Mouse (Mus musculus): Measurements from ENCODE around the gene Kcnip4. TPM values are rescaled to one million over a fixed set of nuclear protein-coding genes. Genes with fewer than 3 reads are reported as not detected.

Kcnip4 gene
- polyA plus RNA-seq, 1 experiment, result 0.06 TPM

DNA sequence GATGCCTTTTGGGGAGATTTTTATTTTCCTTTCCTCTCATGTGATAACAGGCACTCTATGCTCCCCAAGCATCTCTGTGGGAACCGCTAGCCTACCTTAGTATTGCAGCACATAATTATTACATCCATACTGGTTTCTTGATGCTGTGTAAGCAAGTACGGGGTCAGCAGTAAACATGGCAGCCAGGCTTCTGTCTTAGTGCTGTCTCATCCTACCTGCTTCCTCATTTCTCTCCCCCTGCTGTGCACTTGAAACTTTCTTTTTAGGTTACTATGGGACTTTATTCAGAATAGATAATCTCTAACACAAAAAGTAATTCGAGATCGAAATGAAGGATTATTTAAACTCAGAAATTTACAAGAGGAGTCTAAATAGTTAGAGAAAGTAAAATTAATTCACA, 973.0 kb downstream of the Kcnip4 start:
- H3K4me3 ChIP-seq, result no peak overlapping the region
- no peaks in the 10 kb centered on the region for H3K36me3 ChIP-seq (ENCODE audit: control insufficient read depth, insufficient read depth)

GRCm38 (mm10) chr5:48545825-48546224, 978.9 kb downstream of the Kcnip4 start:
- Histone ChIP-seq H3K4me3 (no peak overlapping the region), H3K36me3 (ENCODE audit: control insufficient read depth, insufficient read depth) (no peaks in the 10 kb centered on the region), H3K27me3 (ENCODE audit: control insufficient read depth, insufficient read depth, insufficient read length) (no peaks in the 10 kb centered on the region), H3K79me2 (ENCODE audit: control insufficient read depth, insufficient read depth) (no peaks in the 10 kb centered on the region), H3K4me2 (ENCODE audit: low read depth) (no peak overlapping the region), H3ac (ENCODE audit: control insufficient read depth, insufficient read length) (no peak overlapping the region)
- TF ChIP-seq TCF12 (IDR thresholded peaks at IDR 0.05; ENCODE audit: insufficient read depth, poor library complexity, severe bottlenecking) (no peak), E2F4 (IDR thresholded peaks at IDR 0.05; ENCODE audit: insufficient read depth) (no peak), MAX (IDR thresholded peaks at IDR 0.05; ENCODE audit: low read depth) (no peak)

More for the DNA sequence above, 973.0 kb downstream of the Kcnip4 start:
- no peak overlapping the region for H3K4me2 ChIP-seq (ENCODE audit: low read depth)
- no peak overlapping the region for H3ac ChIP-seq (ENCODE audit: control insufficient read depth, insufficient read length)
- H3K27me3 ChIP-seq (ENCODE audit: control insufficient read depth, insufficient read depth, insufficient read length), result no peaks in the 10 kb centered on the region
- no peak for TF ChIP-seq MAX (IDR thresholded peaks at IDR 0.05; ENCODE audit: low read depth)
- TF ChIP-seq TCF3 (IDR thresholded peaks at IDR 0.05; ENCODE audit: insufficient read length, low read depth), result no peak
- no peak for TF ChIP-seq POLR2AphosphoS2 (IDR thresholded peaks at IDR 0.05; ENCODE audit: insufficient read length, low read depth)
- TF ChIP-seq MYOD1 (IDR thresholded peaks at IDR 0.05; ENCODE audit: control insufficient read depth in 1 of 3, insufficient read length in 2 of 3, low read depth in 2 of 3), result no peak
- no peak for TF ChIP-seq TCF12 (IDR thresholded peaks at IDR 0.05; ENCODE audit: insufficient read depth, poor library complexity, severe bottlenecking)
- no peak for TF ChIP-seq E2F4 (IDR thresholded peaks at IDR 0.05; ENCODE audit: insufficient read depth)
- TF ChIP-seq CEBPB (IDR thresholded peaks at IDR 0.05; ENCODE audit: insufficient read depth, poor library complexity, severe bottlenecking), result no peak
- no peak for TF ChIP-seq USF1 (IDR thresholded peaks at IDR 0.05; ENCODE audit: low read depth)
- H3K79me2 ChIP-seq (ENCODE audit: control insufficient read depth, insufficient read depth), result no peaks in the 10 kb centered on the region

GRCm38 (mm10) chr5:48544784-48545734, 979.6 kb downstream of the Kcnip4 start:
- no peak overlapping the region for H3ac ChIP-seq (ENCODE audit: control insufficient read depth, insufficient read length)

DNA sequence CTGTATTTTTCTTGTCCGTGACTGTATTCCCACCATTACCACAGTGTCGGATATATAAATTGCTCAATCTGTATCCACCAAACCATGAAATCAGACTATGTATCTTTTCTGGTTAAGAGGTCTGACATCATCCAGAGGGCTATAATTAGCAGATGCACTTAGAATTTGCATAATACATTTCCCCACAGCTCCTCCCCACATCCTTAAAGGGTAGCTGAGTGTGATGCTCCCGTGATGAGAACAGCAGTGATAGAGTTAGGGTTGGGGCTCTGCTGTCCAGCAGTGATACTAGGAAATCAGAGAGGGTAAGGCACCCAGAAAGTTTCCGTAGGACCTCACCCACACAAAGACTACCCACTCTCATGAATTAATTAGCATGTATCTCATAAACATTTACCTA, 1006.7 kb downstream of the Kcnip4 start:
- Histone ChIP-seq H3K4me3 (no peak overlapping the region), H3ac (ENCODE audit: control insufficient read depth, insufficient read length) (no peak overlapping the region), H3K79me2 (ENCODE audit: control insufficient read depth, insufficient read depth) (no peaks in the 10 kb centered on the region), H3K27me3 (ENCODE audit: control insufficient read depth, insufficient read depth, insufficient read length) (no peaks in the 10 kb centered on the region), H3K36me3 (ENCODE audit: control insufficient read depth, insufficient read depth) (no peaks in the 10 kb centered on the region), H3K4me2 (ENCODE audit: low read depth) (no peak overlapping the region)
- TF ChIP-seq TCF12 (IDR thresholded peaks at IDR 0.05; ENCODE audit: insufficient read depth, poor library complexity, severe bottlenecking), result no peak
- no peak for TF ChIP-seq TCF3 (IDR thresholded peaks at IDR 0.05; ENCODE audit: insufficient read length, low read depth)
- no peak for TF ChIP-seq SRF (IDR thresholded peaks at IDR 0.05; ENCODE audit: control insufficient read depth, insufficient read length, low read depth)
- no peak for TF ChIP-seq MYOG (IDR thresholded peaks at IDR 0.05; ENCODE audit: control insufficient read depth in 1 of 3, insufficient read depth in 1 of 3, insufficient read length in 2 of 3, low read depth in 2 of 3)
- TF ChIP-seq POLR2A (IDR thresholded peaks at IDR 0.05; ENCODE audit: insufficient read length, low read depth), result no peak
- no peak for TF ChIP-seq REST (IDR thresholded peaks at IDR 0.05; ENCODE audit: insufficient read depth, insufficient read length)
- TF ChIP-seq E2F4 (IDR thresholded peaks at IDR 0.05; ENCODE audit: insufficient read depth), result no peak

More at GRCm38 (mm10) chr5:48544784-48545734, 979.6 kb downstream of the Kcnip4 start:
- no peaks in the 10 kb centered on the region for H3K79me2 ChIP-seq (ENCODE audit: control insufficient read depth, insufficient read depth)
- TF ChIP-seq POLR2AphosphoS2 (IDR thresholded peaks at IDR 0.05; ENCODE audit: insufficient read length, low read depth) (no peak), CEBPB (IDR thresholded peaks at IDR 0.05; ENCODE audit: insufficient read depth, poor library complexity, severe bottlenecking) (no peak), SRF (IDR thresholded peaks at IDR 0.05; ENCODE audit: control insufficient read depth, insufficient read length, low read depth) (no peak), MYOD1 (IDR thresholded peaks at IDR 0.05; ENCODE audit: control insufficient read depth in 1 of 3, insufficient read length in 2 of 3, low read depth in 2 of 3) (no peak), TCF3 (IDR thresholded peaks at IDR 0.05; ENCODE audit: insufficient read length, low read depth) (no peak), POLR2A (IDR thresholded peaks at IDR 0.05; ENCODE audit: insufficient read length, low read depth) (no peak), MYOG (IDR thresholded peaks at IDR 0.05; ENCODE audit: control insufficient read depth in 1 of 3, insufficient read depth in 1 of 3, insufficient read length in 2 of 3, low read depth in 2 of 3) (no peak), TCF12 (IDR thresholded peaks at IDR 0.05; ENCODE audit: insufficient read depth, poor library complexity, severe bottlenecking) (no peak), MAX (IDR thresholded peaks at IDR 0.05; ENCODE audit: low read depth) (no peak), REST (IDR thresholded peaks at IDR 0.05; ENCODE audit: insufficient read depth, insufficient read length) (no peak)
- no peaks in the 10 kb centered on the region for H3K36me3 ChIP-seq (ENCODE audit: control insufficient read depth, insufficient read depth)
- no peak overlapping the region for H3K4me2 ChIP-seq (ENCODE audit: low read depth)
- no peaks in the 10 kb centered on the region for H3K27me3 ChIP-seq (ENCODE audit: control insufficient read depth, insufficient read depth, insufficient read length)
- no peak overlapping the region for H3K4me3 ChIP-seq

GRCm38 (mm10) chr5:48513354-48513753, 1011.4 kb downstream of the Kcnip4 start:
- TF ChIP-seq USF1 (IDR thresholded peaks at IDR 0.05; ENCODE audit: low read depth) (no peak), SRF (IDR thresholded peaks at IDR 0.05; ENCODE audit: control insufficient read depth, insufficient read length, low read depth) (no peak), TCF3 (IDR thresholded peaks at IDR 0.05; ENCODE audit: insufficient read length, low read depth) (no peak), MYOG (IDR thresholded peaks at IDR 0.05; ENCODE audit: control insufficient read depth in 1 of 3, insufficient read depth in 1 of 3, insufficient read length in 2 of 3, low read depth in 2 of 3) (no peak), CEBPB (IDR thresholded peaks at IDR 0.05; ENCODE audit: insufficient read depth, poor library complexity, severe bottlenecking) (no peak), POLR2AphosphoS2 (IDR thresholded peaks at IDR 0.05; ENCODE audit: insufficient read length, low read depth) (no peak)
- no peak overlapping the region for H3ac ChIP-seq (ENCODE audit: control insufficient read depth, insufficient read length)
- H3K79me2 ChIP-seq (ENCODE audit: control insufficient read depth, insufficient read depth), result no peaks in the 10 kb centered on the region
- H3K27me3 ChIP-seq (ENCODE audit: control insufficient read depth, insufficient read depth, insufficient read length), result no peaks in the 10 kb centered on the region
- no peaks in the 10 kb centered on the region for H3K36me3 ChIP-seq (ENCODE audit: control insufficient read depth, insufficient read depth)
- no peak overlapping the region for H3K4me2 ChIP-seq (ENCODE audit: low read depth)
- H3K4me3 ChIP-seq, result no peak overlapping the region

All from myocyte (in vitro differentiated cells).